Mouse (Mus musculus): Measurements from ENCODE around the gene Med11.
"Not testable (repeated sequence)": the region's sequence is repeated elsewhere in the genome, so short reads cannot be mapped to it uniquely, and the experiment has no call there.

The Med11 gene

GRCm38 (mm10) chr11:70451797-70452498 is at the start of gene Med11:
Med11 (plus strand) TSS chr11:70451919.
- peak; percentile 98 to 99 for DNase-seq

- DNase-seq, result no peak
These were observed 48.1 kb upstream of the Med11 start for GRCm38 (mm10) chr11:70403598-70403997.

GRCm38 (mm10) chr11:70409594-70410296 is 42.0 kb upstream of the Med11 start, which contains the start of gene Pelp1:
Pelp1 (minus strand) TSS chr11:70410031.
- peak; percentile 80 to 91 for DNase-seq

- DNase-seq, result no peak
These were observed 41.4 kb upstream of the Med11 start for GRCm38 (mm10) chr11:70410297-70410643.

GRCm38 (mm10) chr11:70412591-70412990 is 39.1 kb upstream of the Med11 start:
- DNase-seq, result no peak

- DNase-seq, result peak; percentile 73 to 92
These were observed 37.8 kb upstream of the Med11 start for GRCm38 (mm10) chr11:70413961-70414360.

- no peak for DNase-seq
These were observed 33.5 kb upstream of the Med11 start for GRCm38 (mm10) chr11:70418199-70418598.

- DNase-seq, result no peak
These were observed 32.2 kb upstream of the Med11 start for GRCm38 (mm10) chr11:70419486-70419885.

GRCm38 (mm10) chr11:70426598-70426997 is 25.1 kb upstream of the Med11 start:
- DNase-seq, result not testable (repeated sequence)

- no peak for DNase-seq
These were observed 20.1 kb upstream of the Med11 start for GRCm38 (mm10) chr11:70431574-70431973.

GRCm38 (mm10) chr11:70432048-70432894 is 19.4 kb upstream of the Med11 start, which contains the start of gene Arrb2:
Arrb2 (plus strand) TSS chr11:70432635.
- peak; percentile 96 to 98 for DNase-seq

GRCm38 (mm10) chr11:70432895-70433568 is 18.7 kb upstream of the Med11 start:
- peak in 1 of 2 experiments; percentile 23 for DNase-seq

GRCm38 (mm10) chr11:70433569-70433943 is 18.2 kb upstream of the Med11 start:
- no peak for DNase-seq

GRCm38 (mm10) chr11:70433951-70434350 is 17.8 kb upstream of the Med11 start:
- DNase-seq, result no peak

GRCm38 (mm10) chr11:70435476-70435875 is 16.2 kb upstream of the Med11 start:
- no peak for DNase-seq

GRCm38 (mm10) chr11:70437426-70437825 is 14.3 kb upstream of the Med11 start:
- DNase-seq, result no peak

GRCm38 (mm10) chr11:70438728-70439374 is 12.9 kb upstream of the Med11 start:
- DNase-seq, result no peak

GRCm38 (mm10) chr11:70440637-70441036 is 11.1 kb upstream of the Med11 start:
- DNase-seq, result no peak

- DNase-seq, result no peak
These were observed 9.8 kb upstream of the Med11 start for GRCm38 (mm10) chr11:70441882-70442281.

GRCm38 (mm10) chr11:70443964-70444363 is 7.8 kb upstream of the Med11 start:
- no peak for DNase-seq

GRCm38 (mm10) chr11:70444667-70445066 is 7.1 kb upstream of the Med11 start:
- DNase-seq, result peak in 1 of 2 experiments; percentile 35

GRCm38 (mm10) chr11:70446756-70447155 is 5.0 kb upstream of the Med11 start:
- DNase-seq, result peak in 1 of 2 experiments; percentile 33

Measured in kidney, postnatal 25 days (tissue).